Mouse (Mus musculus): ENCODE data around the gene Clba1. TPM values are rescaled to one million over a fixed set of nuclear protein-coding genes. Genes with fewer than 3 reads are reported as not detected.

Clba1 gene
- polyA plus RNA-seq, 1 experiment = 13.3 TPM

DNA sequence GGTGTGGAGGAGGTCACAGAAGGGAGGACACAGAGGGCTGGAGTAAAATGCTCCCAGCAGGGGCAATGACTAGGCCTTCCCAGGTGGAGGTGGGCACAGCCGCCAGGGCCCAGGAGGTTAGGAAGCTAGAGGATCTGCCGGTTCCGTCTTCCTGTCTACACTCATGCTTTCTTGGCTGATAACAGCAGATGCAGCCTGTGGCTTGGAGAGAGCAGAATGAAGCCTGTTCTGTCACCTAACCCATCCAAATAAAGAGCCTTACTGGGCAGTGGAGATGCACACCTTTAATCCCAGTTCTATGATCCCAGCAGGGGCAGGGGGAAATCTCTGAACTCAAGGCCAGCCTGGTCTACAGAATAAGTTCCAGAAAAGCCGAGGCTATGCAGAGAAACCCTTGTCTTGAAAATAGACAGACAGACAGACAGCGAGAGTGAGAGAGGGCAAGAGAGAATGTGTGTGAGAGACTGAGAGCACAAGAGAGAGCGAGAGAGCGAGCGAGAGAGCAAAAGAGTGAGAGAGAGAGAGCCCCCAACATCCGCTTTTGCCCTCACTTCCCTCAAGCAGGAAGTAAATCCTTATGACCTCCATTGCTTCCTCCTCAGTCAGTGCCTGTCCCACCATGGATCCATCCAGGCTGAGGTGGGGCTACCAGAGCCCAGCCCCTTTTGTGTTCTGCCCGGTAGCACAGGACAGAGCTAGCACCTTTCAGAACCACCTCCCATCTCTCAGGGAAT lies 9.3 kb upstream of the Clba1 start:
- no peak overlapping the region for H3K27ac ChIP-seq (ENCODE audit: insufficient read depth, low read length)
- peaks cover 7% of the 10 kb centered on the region for H3K4me1 ChIP-seq (ENCODE audit: control insufficient read depth, insufficient read depth, low read length)
- TF ChIP-seq POLR2A (IDR thresholded peaks at IDR 0.05; ENCODE audit: extremely low read depth, insufficient read depth, low read length) (no peak), CTCF (IDR thresholded peaks at IDR 0.05; ENCODE audit: extremely low read depth, insufficient read depth, low read length) (no peak)
- no peak overlapping the region for H3K4me3 ChIP-seq (ENCODE audit: insufficient read depth, low read length)

- peak; percentile 56 for TF ChIP-seq CTCF (IDR thresholded peaks at IDR 0.05; ENCODE audit: extremely low read depth, insufficient read depth, low read length)
- TF ChIP-seq POLR2A (IDR thresholded peaks at IDR 0.05; ENCODE audit: extremely low read depth, insufficient read depth, low read length) = no peak
- Histone ChIP-seq H3K4me3 (ENCODE audit: insufficient read depth, low read length) (no peak overlapping the region), H3K27ac (ENCODE audit: insufficient read depth, low read length) (no peak overlapping the region), H3K4me1 (ENCODE audit: control insufficient read depth, insufficient read depth, low read length) (peaks cover 7% of the 10 kb centered on the region)
These were observed 8.3 kb upstream of the Clba1 start for GRCm38 (mm10) chr12:112800476-112800875.

DNA sequence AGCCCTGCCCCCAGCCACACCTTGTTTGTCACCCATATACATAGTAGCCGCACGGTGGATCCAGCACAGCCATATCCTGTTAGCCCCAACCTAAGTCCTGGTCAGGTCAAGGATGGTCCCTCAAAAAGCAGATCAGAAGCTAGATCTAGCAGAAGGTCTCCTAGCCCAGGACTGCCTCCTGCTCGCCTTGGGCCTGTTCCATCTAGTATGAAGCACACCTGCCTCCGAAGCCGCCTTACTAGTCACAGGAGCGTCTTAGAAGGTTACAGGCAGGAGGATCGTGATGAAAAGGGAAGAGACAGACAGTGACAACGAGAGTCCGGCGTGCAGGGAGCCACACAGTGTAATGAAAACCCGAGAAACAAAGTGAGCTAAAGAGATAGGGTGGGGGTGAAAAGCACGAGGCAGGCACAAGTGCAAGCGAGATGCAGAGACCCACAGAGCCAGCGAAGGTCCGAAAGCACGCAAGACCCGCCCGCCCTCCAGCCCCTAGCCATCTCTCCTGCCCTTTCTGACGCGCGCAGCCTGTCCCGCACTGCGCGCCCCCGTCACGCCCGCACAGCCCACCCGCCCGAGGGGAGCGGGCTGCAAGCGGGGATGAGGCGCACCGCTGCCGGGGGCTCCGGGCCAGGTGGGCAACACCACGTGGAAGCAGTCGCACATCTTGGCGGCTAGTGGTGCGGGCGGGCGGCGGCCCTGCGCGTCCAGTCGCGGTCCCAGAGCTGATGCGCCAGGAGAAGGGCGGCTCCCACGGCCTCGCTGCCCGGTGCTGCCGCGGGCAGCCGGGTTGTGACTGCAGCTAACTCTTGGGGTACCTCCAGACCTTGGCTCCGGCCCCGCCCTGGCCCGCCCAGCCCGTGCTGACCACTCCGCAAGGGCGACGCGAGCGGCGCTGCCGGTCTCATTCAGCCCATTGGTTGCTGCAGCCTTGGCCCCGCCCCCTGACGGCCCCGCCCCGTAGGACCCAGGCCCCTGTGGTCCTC lies 6.6 kb upstream of the Clba1 start, which contains the start of gene Ahnak2:
Gene Ahnak2 (minus strand): TSS at position 794 of the 983 bp plus-strand sequence.
- Histone ChIP-seq H3K27ac (ENCODE audit: insufficient read depth, low read length) (no peak within 1 kb of the TSS), H3K4me1 (ENCODE audit: control insufficient read depth, insufficient read depth, low read length) (peaks cover 6% of the 10 kb centered on the region), H3K4me3 (ENCODE audit: insufficient read depth, low read length) (peak within 1 kb of the TSS; percentile 56)
- TF ChIP-seq POLR2A (IDR thresholded peaks at IDR 0.05; ENCODE audit: extremely low read depth, insufficient read depth, low read length) (no peak), CTCF (IDR thresholded peaks at IDR 0.05; ENCODE audit: extremely low read depth, insufficient read depth, low read length) (no peak)

- Histone ChIP-seq H3K4me1 (ENCODE audit: control insufficient read depth, insufficient read depth, low read length) (peaks cover 2% of the 10 kb centered on the region; the same call in 1 of the 2 replicates), H3K4me3 (ENCODE audit: insufficient read depth, low read length) (no peak overlapping the region; the same call in 1 of the 2 replicates), H3K27ac (ENCODE audit: insufficient read depth, low read length) (no peak overlapping the region)
- TF ChIP-seq POLR2A (IDR thresholded peaks at IDR 0.05; ENCODE audit: extremely low read depth, insufficient read depth, low read length) (no peak), CTCF (IDR thresholded peaks at IDR 0.05; ENCODE audit: extremely low read depth, insufficient read depth, low read length) (no peak)
These were observed 5.8 kb upstream of the Clba1 start for GRCm38 (mm10) chr12:112802917-112803316.

DNA sequence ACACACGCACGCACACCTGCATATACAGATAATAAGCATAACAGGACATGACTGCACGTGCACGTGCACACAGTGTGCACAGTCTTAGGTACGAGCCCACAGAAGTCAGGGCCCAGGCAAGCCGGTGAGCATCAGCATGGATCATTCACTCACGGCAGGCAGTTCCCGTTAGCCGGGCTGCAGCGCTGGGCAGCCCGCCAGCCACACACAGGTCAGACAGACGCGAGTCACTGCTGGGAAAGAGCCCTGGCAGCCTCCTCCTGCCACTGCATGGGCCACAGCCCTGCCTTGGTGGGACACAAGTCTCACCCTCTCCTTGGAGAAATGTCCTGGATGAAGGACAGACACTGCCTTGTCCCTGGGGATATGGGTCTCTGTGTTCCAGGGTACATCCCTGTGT lies 4.7 kb upstream of the Clba1 start:
- no peak overlapping the region for H3K27ac ChIP-seq (ENCODE audit: insufficient read depth, low read length)
- TF ChIP-seq CTCF (IDR thresholded peaks at IDR 0.05; ENCODE audit: extremely low read depth, insufficient read depth, low read length) (no peak), POLR2A (IDR thresholded peaks at IDR 0.05; ENCODE audit: extremely low read depth, insufficient read depth, low read length) (no peak)
- peaks cover 2% of the 10 kb centered on the region; the same call in 1 of the 2 replicates for H3K4me1 ChIP-seq (ENCODE audit: control insufficient read depth, insufficient read depth, low read length)
- H3K4me3 ChIP-seq (ENCODE audit: insufficient read depth, low read length) = no peak overlapping the region

- TF ChIP-seq POLR2A (IDR thresholded peaks at IDR 0.05; ENCODE audit: extremely low read depth, insufficient read depth, low read length) (no peak), CTCF (IDR thresholded peaks at IDR 0.05; ENCODE audit: extremely low read depth, insufficient read depth, low read length) (no peak)
- peaks cover 4% of the 10 kb centered on the region; the same call in 1 of the 2 replicates for H3K4me1 ChIP-seq (ENCODE audit: control insufficient read depth, insufficient read depth, low read length)
- no peak overlapping the region for H3K4me3 ChIP-seq (ENCODE audit: insufficient read depth, low read length)
- H3K27ac ChIP-seq (ENCODE audit: insufficient read depth, low read length) = no peak overlapping the region
These were observed 2.7 kb upstream of the Clba1 start for GRCm38 (mm10) chr12:112806044-112806443.

GRCm38 (mm10) chr12:112807796-112808195 lies 941 bp upstream of the Clba1 start:
- peaks cover 2% of the 10 kb centered on the region; the same call in 1 of the 2 replicates for H3K4me1 ChIP-seq (ENCODE audit: control insufficient read depth, insufficient read depth, low read length)
- no peak overlapping the region for H3K27ac ChIP-seq (ENCODE audit: insufficient read depth, low read length)
- TF ChIP-seq CTCF (IDR thresholded peaks at IDR 0.05; ENCODE audit: extremely low read depth, insufficient read depth, low read length) = no peak
- no peak for TF ChIP-seq POLR2A (IDR thresholded peaks at IDR 0.05; ENCODE audit: extremely low read depth, insufficient read depth, low read length)
- no peak overlapping the region; the same call in 1 of the 2 replicates for H3K4me3 ChIP-seq (ENCODE audit: insufficient read depth, low read length)

GRCm38 (mm10) chr12:112808212-112808586 lies 538 bp upstream of the Clba1 start:
- TF ChIP-seq CTCF (IDR thresholded peaks at IDR 0.05; ENCODE audit: extremely low read depth, insufficient read depth, low read length) (no peak), POLR2A (IDR thresholded peaks at IDR 0.05; ENCODE audit: extremely low read depth, insufficient read depth, low read length) (no peak)
- Histone ChIP-seq H3K4me3 (ENCODE audit: insufficient read depth, low read length) (peak overlapping the region; percentile 56), H3K4me1 (ENCODE audit: control insufficient read depth, insufficient read depth, low read length) (peaks cover 2% of the 10 kb centered on the region; the same call in 1 of the 2 replicates), H3K27ac (ENCODE audit: insufficient read depth, low read length) (peak overlapping the region; percentile 32; the same call in 1 of the 2 replicates)

DNA sequence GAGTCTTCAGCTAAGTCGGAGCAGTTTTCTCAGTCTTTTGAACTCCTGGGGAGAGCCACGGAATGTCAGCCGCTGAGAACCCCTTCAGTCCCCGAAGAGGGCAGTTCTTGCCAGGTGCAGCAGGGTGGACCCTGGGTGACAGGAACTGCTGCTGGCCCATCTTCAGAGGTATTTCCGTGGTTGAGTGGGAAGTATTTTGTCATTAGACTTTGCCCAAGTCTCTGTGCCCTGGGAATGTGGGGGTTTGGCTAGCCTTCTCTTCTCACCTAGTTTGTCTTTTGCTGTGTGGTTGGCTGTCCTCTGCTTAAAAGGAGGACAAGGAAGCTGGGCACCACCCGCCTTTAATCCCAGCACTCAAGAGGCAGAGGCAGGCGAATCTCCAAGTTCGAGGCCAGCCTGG lies 904 bp downstream of the Clba1 start:
- H3K4me1 ChIP-seq (ENCODE audit: control insufficient read depth, insufficient read depth, low read length) = peaks cover 2% of the 10 kb centered on the region; the same call in 1 of the 2 replicates
- TF ChIP-seq POLR2A (IDR thresholded peaks at IDR 0.05; ENCODE audit: extremely low read depth, insufficient read depth, low read length) = no peak
- TF ChIP-seq CTCF (IDR thresholded peaks at IDR 0.05; ENCODE audit: extremely low read depth, insufficient read depth, low read length) = no peak
- peak overlapping the region; percentile 56 for H3K4me3 ChIP-seq (ENCODE audit: insufficient read depth, low read length)
- H3K27ac ChIP-seq (ENCODE audit: insufficient read depth, low read length) = no peak overlapping the region

All from cortical plate, adult 2 months (tissue).